Mouse (Mus musculus) midbrain, embryonic 14.5 days (tissue): ENCODE measurements around the gene Fbxl15. TPM values are rescaled to one million over a fixed set of nuclear protein-coding genes. Genes with fewer than 3 reads are reported as not detected.

ENCODE experiments used
- ATAC-seq: fragments of 200-750 bp; cut with Nextera tagmentation; 2 replicates; pipeline ENCODE4 v1.8.0; 2017; ENCODE audit warnings: moderate number of reproducible peaks, moderate library complexity; ENCODE audit not compliant: low FRiP score, low TSS enrichment
- DNase-seq: peaks from one replicate; pipeline ENCODE4 v3.0.0-alpha.2; 2015
- H3K27ac ChIP-seq: fragments of 300-500 bp; sonication (generic); replicated peaks from 2 replicates; pipeline ENCODE4 v1.5.1; 2014; ENCODE audit warnings: mild to moderate bottlenecking, low read depth, low read length, moderate library complexity
- H3K27me3 ChIP-seq: fragments of 300-500 bp; sonication (generic); 2 replicates; pipeline ENCODE4 v1.6.1; 2014; ENCODE audit warnings: low read length, control low read depth, mixed read lengths; ENCODE audit not compliant: control insufficient read depth, insufficient read depth
- H3K36me3 ChIP-seq: fragments of 300-500 bp; sonication (generic); 2 replicates; pipeline ENCODE4 v1.6.1; 2014; ENCODE audit warnings: low read length, control low read depth; ENCODE audit not compliant: control insufficient read depth, insufficient read depth
- H3K4me1 ChIP-seq: fragments of 300-500 bp; sonication (generic); 2 replicates; pipeline ENCODE4 v1.6.1; 2014; ENCODE audit warnings: mild to moderate bottlenecking, antibody characterized with exemption, low read length, control low read depth; ENCODE audit not compliant: control insufficient read depth, insufficient read depth
- H3K4me2 ChIP-seq: fragments of 300-500 bp; sonication (generic); 2 replicates; pipeline ENCODE4 v1.6.1; 2014; ENCODE audit warnings: mild to moderate bottlenecking, low read length, moderate library complexity
- H3K4me3 ChIP-seq: fragments of 300-500 bp; sonication (generic); replicated peaks from 2 replicates; pipeline ENCODE4 v1.5.1; 2014; ENCODE audit warnings: low read depth, low read length
- H3K9ac ChIP-seq: fragments of 300-500 bp; sonication (generic); replicated peaks from 2 replicates; pipeline ENCODE4 v1.6.1; 2014; ENCODE audit warnings: mild to moderate bottlenecking, low read length, moderate library complexity
- H3K9me3 ChIP-seq: fragments of 300-500 bp; sonication (generic); 2 replicates; pipeline ENCODE4 v1.6.1; 2016; ENCODE audit warnings: low read length, control low read depth, mixed read lengths; ENCODE audit not compliant: control insufficient read depth
- whole genome bisulfite sequencing: fragments of 180-500 bp; shearing (Covaris S2); extraction: QIAGEN DNeasy Blood & Tissue Kit; methylation state at CpG from one replicate; pipeline ENCODE4 v1.1.7; 2014; 5-methylcytosine and 5-hydroxymethylcytosine counted together
- microRNA counts: library from miRNA; unstranded; fragments of <30 nt; microRNA quantifications from one replicate; lab custom pipeline; 2016
- microRNA-seq: library from miRNA; unstranded; fragments of <30 nt; microRNA quantifications from one replicate; pipeline ENCODE4, GENCODE M21; 2016
- polyA plus RNA-seq: library from polyadenylated mRNA; unstranded; fragments of >200 nt; fragmentation: Nextera tagmentation; extraction: Ambion mirVana; gene quantifications from 2 replicates; pipeline ENCODE4 v1.2.1, GENCODE M21; 2014

Gene Fbxl15
- polyA plus RNA-seq, 1 experiment from 2014 or later = 45.8 TPM

GRCm38 (mm10) chr19:46375891-46376290, 47.9 kb downstream of the Fbxl15 start:
- H3K27ac ChIP-seq = no peak overlapping the region
- WGBS = 81% methylated on average over 4 of the region's 4 CpGs

More at GRCm38 (mm10) chr19:46375891-46376290, 47.9 kb downstream of the Fbxl15 start:
- peaks cover 49% of the 10 kb centered on the region for H3K36me3 ChIP-seq
- no peak overlapping the region for H3K4me2 ChIP-seq
- no peak overlapping the region for H3K9ac ChIP-seq
- H3K4me3 ChIP-seq = no peak overlapping the region
- no peaks in the 10 kb centered on the region for H3K27me3 ChIP-seq
- H3K4me1 ChIP-seq = no peaks in the 10 kb centered on the region
- DNase-seq (no peak), ATAC-seq (no peak)
- no peaks in the 10 kb centered on the region for H3K9me3 ChIP-seq

MicroRNAs encoded within 50 kb of the gene (microRNA counts, 519-probe panel; counts per million panel counts)
- microRNA mmu-miR-146b (lab: Ali Mortazavi, UCI) = not detected

Small RNAs within 50 kb of the gene (microRNA-seq; reads per million reads assigned to microRNA genes)
- gene Mir146b = 1.6 reads per million, percentile 6 among the genes with 10 or more reads in this experiment

Other genes with a start within 250 kb of the Fbxl15 start
- 0.47 and 0.76 TPM in 2 replicates for gene Elovl3, start 196.3 kb upstream of the Fbxl15 start, polyA plus RNA-seq
- 3.6 and 3.9 TPM in 2 replicates for gene Pitx3, start 179.9 kb upstream of the Fbxl15 start, polyA plus RNA-seq
- gene Gbf1, start 175.7 kb upstream of the Fbxl15 start, polyA plus RNA-seq = 55.2 and 71.8 TPM in 2 replicates
- 1.6 and 2.1 TPM in 2 replicates for gene Nfkb2, start 23.9 kb upstream of the Fbxl15 start, polyA plus RNA-seq
- gene Psd, start 1.0 kb upstream of the Fbxl15 start, polyA plus RNA-seq = 112 and 144 TPM in 2 replicates
- gene Cuedc2, start 10.5 kb downstream of the Fbxl15 start, polyA plus RNA-seq = 300 and 307 TPM in 2 replicates
- gene Mfsd13a, start 12.9 kb downstream of the Fbxl15 start, polyA plus RNA-seq = 7.2 and 7.7 TPM in 2 replicates
- gene 2310034G01Rik, start 22.1 kb downstream of the Fbxl15 start, polyA plus RNA-seq = 2.8 and 3.1 TPM in 2 replicates
- 320 and 379 TPM in 2 replicates for gene Actr1a, start 67.6 kb downstream of the Fbxl15 start, polyA plus RNA-seq
- 22.0 and 29.1 TPM in 2 replicates for gene Sufu, start 68.7 kb downstream of the Fbxl15 start, polyA plus RNA-seq
- gene Trim8, start 173.5 kb downstream of the Fbxl15 start, polyA plus RNA-seq = 36.5 and 38.5 TPM in 2 replicates
- 134 and 200 TPM in 2 replicates for gene Arl3, start 245.0 kb downstream of the Fbxl15 start, polyA plus RNA-seq
- 7.3 and 10.2 TPM in 2 replicates for gene Sfxn2, start 245.2 kb downstream of the Fbxl15 start, polyA plus RNA-seq